Mouse (Mus musculus) liver, embryonic 12.5 days (tissue): ENCODE results near the gene St6galnac6. TPM values are rescaled to one million over a fixed set of nuclear protein-coding genes. Genes with fewer than 3 reads are reported as not detected.

ENCODE experiments used
- ATAC-seq: fragments of 200-750 bp; cut with Nextera tagmentation; 2 replicates; pipeline ENCODE4 v1.8.0; 2017; ENCODE audit warnings: moderate number of reproducible peaks, mild to moderate bottlenecking, moderate library complexity
- H3K27ac ChIP-seq: fragments of 300-500 bp; sonication (generic); 2 replicates; pipeline ENCODE4 v1.5.1; 2016; ENCODE audit warnings: mild to moderate bottlenecking
- H3K27me3 ChIP-seq: fragments of 300-500 bp; sonication (generic); replicated peaks from 2 replicates; pipeline ENCODE4 v1.6.1; 2016; ENCODE audit warnings: mild to moderate bottlenecking, moderate library complexity
- H3K36me3 ChIP-seq: fragments of 300-500 bp; sonication (generic); 2 replicates; pipeline ENCODE4 v1.6.1; 2016; ENCODE audit warnings: mild to moderate bottlenecking, moderate library complexity
- H3K4me1 ChIP-seq: fragments of 300-500 bp; sonication (generic); 2 replicates; pipeline ENCODE4 v1.6.1; 2016
- H3K4me2 ChIP-seq: fragments of 300-500 bp; sonication (generic); 2 replicates; pipeline ENCODE4 v1.6.1; 2016; ENCODE audit warnings: mild to moderate bottlenecking, moderate library complexity
- H3K4me3 ChIP-seq: fragments of 300-500 bp; sonication (generic); 2 replicates; pipeline ENCODE4 v1.5.1; 2016; ENCODE audit warnings: mild to moderate bottlenecking, moderate library complexity
- H3K9ac ChIP-seq: fragments of 300-500 bp; sonication (generic); 2 replicates; pipeline ENCODE4 v1.6.1; 2016; ENCODE audit warnings: mild to moderate bottlenecking, moderate library complexity
- H3K9me3 ChIP-seq: fragments of 300-500 bp; sonication (generic); replicated peaks from 2 replicates; pipeline ENCODE4 v1.6.1; 2016; ENCODE audit warnings: mild to moderate bottlenecking, moderate library complexity
- WGBS: fragments of 180-500 bp; shearing (Covaris S2); methylation state at CpG from one replicate; pipeline ENCODE4 v1.1.7; 2016; ENCODE audit not compliant: insufficient replicate concordance; 5-methylcytosine and 5-hydroxymethylcytosine counted together
- polyA plus RNA-seq: library from polyadenylated mRNA; unstranded; fragments of >200 nt; fragmentation: Nextera tagmentation; extraction: Ambion mirVana; gene quantifications from 2 replicates; pipeline ENCODE4 v1.2.1, GENCODE M21; 2016

Gene St6galnac6
- polyA plus RNA-seq, 1 experiment from 2014 or later = 14.5 TPM

DNA sequence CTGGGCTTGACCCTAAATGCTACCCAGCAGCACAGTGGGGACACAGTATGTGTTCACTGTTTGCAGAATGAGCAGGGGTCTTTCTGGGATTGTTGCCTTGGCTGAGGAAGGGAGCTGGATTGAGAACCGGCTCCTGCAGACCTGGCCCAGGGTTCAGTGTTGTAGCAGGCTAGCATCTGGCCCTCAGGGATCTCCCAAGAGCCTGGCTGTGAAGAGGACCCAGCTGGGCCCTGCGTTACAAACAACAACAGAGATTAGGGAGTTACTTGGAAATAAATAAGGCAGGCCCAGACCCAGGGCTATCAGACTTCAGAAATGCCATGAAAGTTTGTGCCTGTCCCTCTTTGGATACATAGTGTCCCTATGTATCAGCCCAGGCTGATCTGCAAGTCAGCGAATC lies 46.1 kb downstream of the St6galnac6 start:
- Histone ChIP-seq H3K27ac (peak overlapping the region; percentile 53), H3K4me2 (peak overlapping the region; percentile 61), H3K36me3 (peaks cover 3% of the 10 kb centered on the region; the same call in 1 of the 2 replicates), H3K9ac (no peak overlapping the region), H3K27me3 (no peaks in the 10 kb centered on the region), H3K9me3 (no peaks in the 10 kb centered on the region), H3K4me1 (peaks cover 50% of the 10 kb centered on the region), H3K4me3 (no peak overlapping the region)
- WGBS = 77% methylated on average over 3 of the region's 3 CpGs
- no peak for ATAC-seq

DNA sequence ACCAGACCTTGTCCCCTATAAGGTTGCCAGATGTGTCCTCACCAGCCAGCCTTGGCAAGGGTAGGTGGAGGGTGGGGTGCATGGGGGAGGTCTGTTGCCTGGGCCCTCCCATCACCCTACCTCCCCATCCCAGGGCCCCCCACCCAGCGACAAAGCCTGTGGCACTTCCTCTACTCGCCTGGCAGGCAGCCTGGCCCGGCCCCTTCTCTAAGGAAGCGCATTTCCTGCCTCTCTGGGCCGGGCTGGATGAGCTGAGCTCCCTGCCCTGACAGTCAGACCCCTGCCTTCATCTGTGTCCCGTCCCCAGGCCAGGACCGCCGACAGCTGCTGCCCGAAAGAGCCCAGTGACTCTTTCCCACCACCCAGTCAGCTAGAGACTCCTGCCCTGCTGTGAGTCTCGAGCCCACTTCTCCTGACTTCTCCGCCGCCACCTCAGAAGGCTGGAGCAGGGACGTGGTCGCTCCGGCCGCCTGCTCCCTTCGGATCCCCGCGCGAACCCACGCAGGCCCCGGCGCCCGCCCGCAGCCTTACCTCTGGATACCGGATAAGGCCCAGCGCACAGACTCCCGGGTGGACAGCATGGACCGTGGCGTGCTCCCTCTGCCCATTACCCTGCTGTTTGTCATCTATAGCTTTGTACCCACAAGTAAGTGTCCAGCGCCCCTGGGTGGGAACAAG lies 47.0 kb downstream of the St6galnac6 start, which contains the start of gene Eng:
Gene Eng, plus strand, starts transcription at position 217 of the 678 bp plus-strand sequence.
- WGBS = 26% methylated on average over 31 of the region's 31 CpGs
- Histone ChIP-seq H3K36me3 (peaks cover 3% of the 10 kb centered on the region; the same call in 1 of the 2 replicates), H3K9ac (peak within 1 kb of the TSS; percentile 60), H3K4me3 (peak within 1 kb of the TSS; percentile 51), H3K4me1 (peaks cover 49% of the 10 kb centered on the region), H3K27me3 (no peaks in the 10 kb centered on the region), H3K4me2 (peak within 1 kb of the TSS; percentile 61), H3K9me3 (no peaks in the 10 kb centered on the region), H3K27ac (peak within 1 kb of the TSS; percentile 53)
- 0 out of 2 replicates have a peak, but pooled peaks have one; percentile 20 for ATAC-seq

DNA sequence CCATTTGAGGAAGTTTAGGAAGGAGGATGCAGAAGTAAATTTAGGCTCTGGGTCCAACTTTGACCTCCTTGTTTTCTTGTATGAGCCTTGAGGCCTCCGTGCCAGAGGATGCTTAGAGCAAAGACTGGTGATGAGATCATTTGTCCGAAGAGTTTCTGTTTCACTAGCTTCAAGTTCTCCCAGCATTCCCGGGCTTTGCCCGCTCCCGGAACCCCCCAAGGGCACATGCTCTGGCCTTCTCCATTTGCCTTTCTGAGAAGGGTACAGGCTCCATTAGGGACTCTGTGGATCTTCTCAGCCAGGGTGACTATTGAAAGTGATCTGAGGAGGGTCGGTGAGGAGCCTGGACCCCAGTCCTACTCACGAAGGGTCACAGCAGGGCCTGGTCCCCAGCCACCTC lies 47.9 kb downstream of the St6galnac6 start:
- Histone ChIP-seq H3K27me3 (no peaks in the 10 kb centered on the region), H3K4me2 (peak overlapping the region; percentile 61), H3K4me3 (peak overlapping the region; percentile 51), H3K27ac (no peak overlapping the region), H3K9ac (no peak overlapping the region), H3K36me3 (peaks cover 3% of the 10 kb centered on the region; the same call in 1 of the 2 replicates), H3K9me3 (no peaks in the 10 kb centered on the region), H3K4me1 (peaks cover 49% of the 10 kb centered on the region)
- WGBS = 63% methylated on average over 7 of the region's 7 CpGs
- ATAC-seq = no peak

DNA sequence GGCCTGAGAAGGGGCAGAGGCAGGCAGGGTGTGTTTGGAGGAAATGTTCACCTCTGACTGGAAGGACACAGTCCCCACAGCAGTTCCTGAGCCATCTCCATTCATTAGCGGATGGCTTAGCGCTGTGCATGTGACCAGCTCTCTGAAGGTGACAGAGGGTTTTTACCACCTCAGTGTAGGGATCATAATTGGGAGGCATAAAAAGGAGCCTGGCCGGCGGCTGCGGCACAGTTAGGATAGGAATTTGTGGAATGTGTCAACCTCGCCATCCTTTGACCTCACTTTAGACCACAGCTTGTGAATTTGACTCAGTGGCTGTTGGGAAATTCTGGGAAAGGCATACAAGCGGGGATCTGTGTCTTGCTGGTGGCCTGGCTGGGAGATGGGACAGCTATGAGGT lies 54.3 kb downstream of the St6galnac6 start:
- Histone ChIP-seq H3K4me3 (no peak overlapping the region), H3K27ac (peak overlapping the region; percentile 52; the same call in 1 of the 2 replicates), H3K4me2 (no peak overlapping the region), H3K27me3 (no peaks in the 10 kb centered on the region), H3K9ac (no peak overlapping the region), H3K36me3 (peaks cover 14% of the 10 kb centered on the region; the same call in 1 of the 2 replicates), H3K4me1 (peaks cover 59% of the 10 kb centered on the region), H3K9me3 (no peaks in the 10 kb centered on the region)
- WGBS = 65% methylated on average over 7 of the region's 7 CpGs
- no peak for ATAC-seq

DNA sequence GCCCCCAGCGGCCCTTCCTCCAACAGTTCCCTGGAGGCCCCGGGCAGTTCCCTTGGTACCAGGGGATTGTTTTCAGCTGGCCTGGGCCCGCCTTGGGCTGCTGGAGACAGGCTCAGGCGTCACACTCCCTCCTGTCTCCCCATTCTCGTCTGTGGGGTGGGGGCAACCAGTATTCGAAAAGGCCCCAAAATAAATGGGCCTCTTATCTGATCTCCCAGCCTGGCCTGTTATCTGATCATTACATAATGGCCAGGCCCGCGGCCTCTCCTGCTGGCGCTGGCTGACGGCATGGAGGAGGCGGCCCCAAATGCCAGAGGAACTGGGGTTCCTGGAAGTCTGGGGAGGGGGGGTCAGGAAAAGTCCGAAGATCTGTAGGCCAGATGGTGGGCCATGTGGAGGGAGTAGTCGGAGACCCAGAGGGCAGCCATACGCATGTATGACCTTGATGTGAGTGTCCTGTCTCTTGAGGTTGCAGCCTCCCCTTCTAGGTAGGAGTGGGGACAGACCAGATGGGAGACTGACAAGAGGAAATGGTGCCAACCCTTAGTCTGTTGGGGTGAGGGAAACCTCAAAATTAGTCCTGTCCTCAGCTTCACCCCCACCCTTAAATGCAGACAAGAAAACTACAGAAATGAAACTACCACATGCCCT lies 55.4 kb downstream of the St6galnac6 start:
- Histone ChIP-seq H3K4me3 (no peak overlapping the region), H3K36me3 (peaks cover 14% of the 10 kb centered on the region; the same call in 1 of the 2 replicates), H3K27me3 (no peaks in the 10 kb centered on the region), H3K27ac (peak overlapping the region; percentile 52), H3K4me2 (no peak overlapping the region; the same call in 1 of the 2 replicates), H3K4me1 (peaks cover 70% of the 10 kb centered on the region), H3K9me3 (no peaks in the 10 kb centered on the region), H3K9ac (0 out of 2 replicates have a peak overlapping the region, but pooled peaks have one; percentile 1)
- WGBS = 56% methylated on average over 14 of the region's 14 CpGs
- ATAC-seq = no peak

GRCm38 (mm10) chr2:32655394-32655744 lies 55.9 kb downstream of the St6galnac6 start:
- Histone ChIP-seq H3K4me2 (no peak overlapping the region), H3K4me3 (no peak overlapping the region), H3K27ac (peak overlapping the region; percentile 52), H3K4me1 (peaks cover 70% of the 10 kb centered on the region), H3K27me3 (no peaks in the 10 kb centered on the region), H3K36me3 (peaks cover 12% of the 10 kb centered on the region; the same call in 1 of the 2 replicates), H3K9ac (0 out of 2 replicates have a peak overlapping the region, but pooled peaks have one; percentile 1), H3K9me3 (no peaks in the 10 kb centered on the region)
- WGBS = 76% methylated on average over 3 of the region's 3 CpGs
- ATAC-seq = no peak

GRCm38 (mm10) chr2:32655826-32656225 lies 56.3 kb downstream of the St6galnac6 start:
- H3K9ac ChIP-seq = no peak overlapping the region
- H3K9me3 ChIP-seq = no peaks in the 10 kb centered on the region
- no peaks in the 10 kb centered on the region for H3K27me3 ChIP-seq
- 66% methylated on average over 12 of the region's 12 CpGs for WGBS
- peak; percentile 8; the same call in 1 of the 2 replicates for ATAC-seq
- peak overlapping the region; percentile 52 for H3K27ac ChIP-seq
- H3K4me1 ChIP-seq = peaks cover 74% of the 10 kb centered on the region
- no peak overlapping the region for H3K4me3 ChIP-seq
- H3K36me3 ChIP-seq = peaks cover 11% of the 10 kb centered on the region; the same call in 1 of the 2 replicates
- H3K4me2 ChIP-seq = no peak overlapping the region

DNA sequence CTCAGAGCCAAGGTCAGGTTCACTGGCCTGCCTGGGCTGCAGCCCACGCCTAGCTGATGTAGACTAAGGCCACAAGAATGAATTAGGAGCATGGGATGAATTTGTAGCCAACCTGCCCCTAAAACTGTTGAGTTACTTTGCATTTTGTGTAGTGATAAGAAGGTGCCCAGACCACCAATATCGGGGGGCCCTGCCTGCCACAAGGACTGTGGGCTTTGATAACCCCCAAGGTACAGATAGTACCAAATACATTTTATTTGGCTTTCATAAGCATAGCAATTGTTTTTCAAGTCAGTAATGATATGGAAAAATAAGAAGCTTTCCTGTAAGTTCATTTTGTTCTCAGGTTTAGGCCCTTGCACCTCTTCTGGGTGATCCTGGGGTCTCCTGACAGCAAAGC lies 59.4 kb downstream of the St6galnac6 start:
- Histone ChIP-seq H3K9ac (peak overlapping the region; percentile 32; the same call in 1 of the 2 replicates), H3K27me3 (no peaks in the 10 kb centered on the region), H3K27ac (peak overlapping the region; percentile 75), H3K4me3 (no peak overlapping the region), H3K4me2 (peak overlapping the region; percentile 37), H3K4me1 (peaks cover 78% of the 10 kb centered on the region), H3K9me3 (no peaks in the 10 kb centered on the region), H3K36me3 (peaks cover 11% of the 10 kb centered on the region; the same call in 1 of the 2 replicates)
- peak; percentile 63 for ATAC-seq
- 20% methylated on average over 2 of the region's 2 CpGs for WGBS

DNA sequence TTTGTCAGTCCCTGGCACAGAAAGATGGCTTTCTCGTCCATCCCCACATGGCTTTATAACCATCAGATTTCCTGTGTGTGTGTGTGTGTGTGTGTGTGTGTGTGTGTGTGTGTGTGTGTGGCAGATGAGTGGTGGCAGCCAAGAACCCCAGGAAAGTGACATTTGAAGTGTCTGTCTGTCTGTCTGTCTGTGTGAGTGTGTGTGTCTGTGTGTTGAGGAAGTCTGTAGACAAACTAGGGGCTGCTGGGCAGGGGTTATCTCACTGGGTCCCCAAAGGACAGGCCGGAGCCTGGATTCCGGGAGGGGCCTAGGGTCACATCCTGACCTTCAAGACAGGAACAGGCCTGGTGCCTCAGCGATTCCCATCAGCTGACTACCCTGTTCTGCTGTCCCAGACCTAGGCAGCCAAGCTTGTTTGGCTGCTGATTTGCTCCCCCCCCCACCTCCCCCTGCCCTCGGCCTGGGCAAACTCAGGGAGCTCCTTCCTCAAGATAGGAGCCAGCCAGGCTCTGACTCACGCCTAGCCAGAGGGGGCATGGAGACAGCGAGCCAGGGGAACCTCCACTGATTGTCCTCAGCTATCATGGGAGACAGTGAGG lies 62.1 kb downstream of the St6galnac6 start:
- Histone ChIP-seq H3K4me2 (no peak overlapping the region), H3K27me3 (no peaks in the 10 kb centered on the region), H3K27ac (peak overlapping the region; percentile 47), H3K4me1 (peaks cover 65% of the 10 kb centered on the region), H3K9ac (no peak overlapping the region), H3K4me3 (no peak overlapping the region), H3K36me3 (peaks cover 11% of the 10 kb centered on the region; the same call in 1 of the 2 replicates), H3K9me3 (no peaks in the 10 kb centered on the region)
- peak; percentile 55 for ATAC-seq
- 27% methylated on average over 7 of the region's 7 CpGs for WGBS

- no peak overlapping the region for H3K4me2 ChIP-seq
- H3K9ac ChIP-seq = no peak overlapping the region
- H3K4me3 ChIP-seq = no peak overlapping the region
- H3K36me3 ChIP-seq = peaks cover 10% of the 10 kb centered on the region; the same call in 1 of the 2 replicates
- WGBS = 60% methylated on average over 5 of the region's 5 CpGs
- peak overlapping the region; percentile 47 for H3K27ac ChIP-seq
- no peaks in the 10 kb centered on the region for H3K27me3 ChIP-seq
- H3K4me1 ChIP-seq = peaks cover 63% of the 10 kb centered on the region
- no peaks in the 10 kb centered on the region for H3K9me3 ChIP-seq
- no peak for ATAC-seq
These were observed 62.8 kb downstream of the St6galnac6 start for GRCm38 (mm10) chr2:32662291-32662690.

GRCm38 (mm10) chr2:32665345-32665744 lies 65.8 kb downstream of the St6galnac6 start:
- H3K36me3 ChIP-seq = peaks cover 8% of the 10 kb centered on the region; the same call in 1 of the 2 replicates
- H3K9ac ChIP-seq = no peak overlapping the region
- H3K4me3 ChIP-seq = no peak overlapping the region
- ATAC-seq = no peak
- H3K27ac ChIP-seq = no peak overlapping the region
- no peak overlapping the region for H3K4me2 ChIP-seq
- H3K4me1 ChIP-seq = peaks cover 50% of the 10 kb centered on the region
- 73% methylated on average over 8 of the region's 8 CpGs for WGBS
- no peaks in the 10 kb centered on the region for H3K9me3 ChIP-seq
- no peaks in the 10 kb centered on the region for H3K27me3 ChIP-seq
